Mouse (Mus musculus): ENCODE data around the gene Gng4. TPM values are rescaled to one million over a fixed set of nuclear protein-coding genes. Genes with fewer than 3 reads are reported as not detected.

Gene Gng4
- polyA plus RNA-seq (2012; rRNA removed), result 14.2 and 17.4 TPM in 2 replicates

- TF ChIP-seq POLR2A (IDR thresholded peaks at IDR 0.05; ENCODE audit: borderline replicate concordance, insufficient read depth, low read length) (no peak), CTCF (IDR thresholded peaks at IDR 0.05; ENCODE audit: borderline replicate concordance, insufficient read depth, low read depth, low read length) (no peak)
- Histone ChIP-seq H3K4me3 (replicated peaks; ENCODE audit: insufficient read depth, low read depth, low read length) (peak within 1 kb of the TSS; percentile 48), H3K27me3 (ENCODE audit: control insufficient read depth, insufficient read depth, low read length) (no peaks in the 10 kb centered on the region), H3K4me1 (ENCODE audit: control insufficient read depth, insufficient read depth, low read length) (no peaks in the 10 kb centered on the region), H3K27ac (ENCODE audit: insufficient read depth, low read length) (no peak within 1 kb of the TSS)
- WGBS, result 1% methylated on average over 42 of the region's 43 CpGs
- peak; percentile 32 to 38 for DNase-seq
These were observed at the start of gene Gng4 for GRCm38 (mm10) chr13:13783894-13784419. TSS of gene Gng4 (plus strand) at chr13:13784059.

DNA sequence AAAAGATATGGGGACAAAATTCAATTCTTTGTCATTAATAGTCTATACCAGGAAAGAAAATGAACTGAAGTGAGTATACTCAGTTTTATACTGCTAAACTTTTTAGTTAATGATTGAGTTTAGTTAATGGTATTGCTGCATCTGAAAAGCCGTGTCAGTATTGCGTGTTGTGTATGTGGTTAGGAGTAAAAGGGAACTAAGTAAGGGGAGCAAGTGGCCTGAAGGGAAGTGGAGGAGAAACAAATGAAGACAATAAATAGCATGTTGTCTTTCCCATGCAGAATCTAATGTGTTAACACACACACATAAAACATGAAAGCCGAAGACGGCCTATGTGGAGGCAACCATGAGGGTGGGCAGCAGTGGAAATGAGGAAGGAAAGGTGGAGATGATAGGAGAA is 44.6 kb upstream of the Gng4 start:
- H3K27me3 ChIP-seq (ENCODE audit: control insufficient read depth, insufficient read depth, low read length), result no peaks in the 10 kb centered on the region
- 96% methylated on average over 4 of the region's 4 CpGs for WGBS
- H3K4me1 ChIP-seq (ENCODE audit: control insufficient read depth, insufficient read depth, low read length), result no peaks in the 10 kb centered on the region
- no peak overlapping the region for H3K4me3 ChIP-seq (replicated peaks; ENCODE audit: insufficient read depth, low read depth, low read length)
- no peak overlapping the region for H3K27ac ChIP-seq (ENCODE audit: insufficient read depth, low read length)
- DNase-seq, result no peak
- no peak for TF ChIP-seq CTCF (IDR thresholded peaks at IDR 0.05; ENCODE audit: borderline replicate concordance, insufficient read depth, low read depth, low read length)
- no peak for TF ChIP-seq POLR2A (IDR thresholded peaks at IDR 0.05; ENCODE audit: borderline replicate concordance, insufficient read depth, low read length)

DNA sequence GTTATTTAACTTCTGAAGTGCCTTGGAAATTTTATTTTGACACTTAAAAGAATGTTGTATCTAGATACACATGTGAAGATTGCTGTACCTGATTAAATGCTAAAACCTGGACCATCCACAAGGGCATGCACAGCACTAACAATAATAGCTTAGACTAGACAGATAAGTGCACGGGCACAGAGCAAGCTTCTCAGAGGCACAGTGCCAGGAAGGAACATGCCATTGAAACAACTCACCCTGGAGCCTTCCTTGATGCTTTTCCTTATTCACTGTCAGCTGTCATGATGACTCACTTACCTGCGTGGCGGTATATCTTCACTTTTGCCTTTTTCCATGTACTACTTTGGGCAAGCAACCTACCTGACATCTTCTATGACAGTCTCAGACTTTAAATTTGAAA is 37.9 kb upstream of the Gng4 start:
- TF ChIP-seq POLR2A (IDR thresholded peaks at IDR 0.05; ENCODE audit: borderline replicate concordance, insufficient read depth, low read length) (no peak), CTCF (IDR thresholded peaks at IDR 0.05; ENCODE audit: borderline replicate concordance, insufficient read depth, low read depth, low read length) (no peak)
- Histone ChIP-seq H3K4me1 (ENCODE audit: control insufficient read depth, insufficient read depth, low read length) (no peaks in the 10 kb centered on the region), H3K27me3 (ENCODE audit: control insufficient read depth, insufficient read depth, low read length) (no peaks in the 10 kb centered on the region), H3K4me3 (replicated peaks; ENCODE audit: insufficient read depth, low read depth, low read length) (no peak overlapping the region), H3K27ac (ENCODE audit: insufficient read depth, low read length) (no peak overlapping the region)
- no peak for DNase-seq
- 73% methylated on average over 3 of the region's 3 CpGs for WGBS

DNA sequence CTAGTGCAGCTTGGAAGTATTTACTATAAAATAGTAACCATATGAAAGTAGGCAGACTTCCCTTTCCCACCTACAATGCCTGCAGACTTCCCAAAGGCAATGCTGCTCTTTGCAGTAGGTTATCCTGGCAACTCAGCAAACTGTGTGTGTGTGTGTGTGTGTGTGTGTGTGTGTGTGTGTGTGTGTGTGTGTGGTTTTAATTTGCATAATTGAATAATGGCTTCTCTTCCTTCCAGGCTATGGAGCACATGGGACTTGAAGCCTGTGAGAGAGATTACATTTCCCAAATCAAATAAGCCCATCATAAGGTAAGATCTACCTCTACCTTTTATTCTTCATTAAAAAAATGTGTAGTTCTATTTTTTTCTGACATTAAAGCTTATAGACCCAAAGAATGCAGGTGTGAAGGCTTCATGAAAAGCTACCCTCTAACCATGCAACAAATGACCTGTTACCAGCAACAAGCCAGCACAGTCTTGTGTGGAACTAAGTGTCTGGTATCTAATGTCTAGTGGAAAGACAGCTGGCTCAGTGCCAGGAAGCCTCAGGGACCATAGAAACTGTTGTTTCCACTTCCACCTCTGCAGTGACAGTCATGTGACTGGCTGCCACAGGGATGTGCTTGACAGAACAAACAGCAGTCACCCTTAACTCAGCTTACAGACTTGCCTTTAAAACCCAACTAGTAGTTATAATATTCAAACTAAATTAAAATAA is 7.9 kb upstream of the Gng4 start:
- Histone ChIP-seq H3K4me1 (ENCODE audit: control insufficient read depth, insufficient read depth, low read length) (no peaks in the 10 kb centered on the region), H3K27ac (ENCODE audit: insufficient read depth, low read length) (no peak overlapping the region), H3K27me3 (ENCODE audit: control insufficient read depth, insufficient read depth, low read length) (no peaks in the 10 kb centered on the region), H3K4me3 (replicated peaks; ENCODE audit: insufficient read depth, low read depth, low read length) (no peak overlapping the region)
- TF ChIP-seq POLR2A (IDR thresholded peaks at IDR 0.05; ENCODE audit: borderline replicate concordance, insufficient read depth, low read length), result no peak
- TF ChIP-seq CTCF (IDR thresholded peaks at IDR 0.05; ENCODE audit: borderline replicate concordance, insufficient read depth, low read depth, low read length), result no peak
- DNase-seq, result no peak

DNA sequence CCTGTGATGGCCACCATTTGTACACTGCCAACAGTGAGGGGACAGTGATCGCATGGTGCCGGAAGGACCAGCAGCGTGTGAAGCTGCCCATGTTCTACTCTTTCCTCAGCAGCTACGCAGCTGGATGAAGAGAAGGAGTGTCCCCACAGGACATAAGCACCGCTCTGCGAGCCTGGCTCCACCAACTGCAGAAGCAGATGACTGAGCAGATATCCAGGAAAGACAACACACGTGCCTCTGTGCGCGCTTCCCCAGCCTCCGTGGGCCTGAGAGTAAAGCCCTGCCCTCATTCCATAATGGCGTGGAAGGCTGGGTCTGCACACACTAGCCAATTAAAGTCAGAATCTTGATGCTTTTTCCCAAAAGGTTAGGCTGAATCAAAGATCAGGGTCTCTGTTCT is 6.8 kb upstream of the Gng4 start:
- Histone ChIP-seq H3K27me3 (ENCODE audit: control insufficient read depth, insufficient read depth, low read length) (no peaks in the 10 kb centered on the region), H3K27ac (ENCODE audit: insufficient read depth, low read length) (no peak overlapping the region), H3K4me3 (replicated peaks; ENCODE audit: insufficient read depth, low read depth, low read length) (no peak overlapping the region), H3K4me1 (ENCODE audit: control insufficient read depth, insufficient read depth, low read length) (no peaks in the 10 kb centered on the region)
- no peak for TF ChIP-seq POLR2A (IDR thresholded peaks at IDR 0.05; ENCODE audit: borderline replicate concordance, insufficient read depth, low read length)
- TF ChIP-seq CTCF (IDR thresholded peaks at IDR 0.05; ENCODE audit: borderline replicate concordance, insufficient read depth, low read depth, low read length), result no peak
- WGBS, result 88% methylated on average over 11 of the region's 11 CpGs
- no peak for DNase-seq

GRCm38 (mm10) chr13:13777696-13778095 is 6.2 kb upstream of the Gng4 start:
- Histone ChIP-seq H3K4me3 (replicated peaks; ENCODE audit: insufficient read depth, low read depth, low read length) (no peak overlapping the region), H3K27me3 (ENCODE audit: control insufficient read depth, insufficient read depth, low read length) (no peaks in the 10 kb centered on the region), H3K4me1 (ENCODE audit: control insufficient read depth, insufficient read depth, low read length) (no peaks in the 10 kb centered on the region), H3K27ac (ENCODE audit: insufficient read depth, low read length) (no peak overlapping the region)
- TF ChIP-seq CTCF (IDR thresholded peaks at IDR 0.05; ENCODE audit: borderline replicate concordance, insufficient read depth, low read depth, low read length) (no peak), POLR2A (IDR thresholded peaks at IDR 0.05; ENCODE audit: borderline replicate concordance, insufficient read depth, low read length) (no peak)
- WGBS, result 78% methylated on average over 8 of the region's 8 CpGs
- no peak for DNase-seq

GRCm38 (mm10) chr13:13778837-13779458 is 4.9 kb upstream of the Gng4 start:
- H3K27ac ChIP-seq (ENCODE audit: insufficient read depth, low read length), result no peak overlapping the region
- WGBS, result 65% methylated on average over 1 of the region's 1 CpGs
- TF ChIP-seq POLR2A (IDR thresholded peaks at IDR 0.05; ENCODE audit: borderline replicate concordance, insufficient read depth, low read length) (no peak), CTCF (IDR thresholded peaks at IDR 0.05; ENCODE audit: borderline replicate concordance, insufficient read depth, low read depth, low read length) (no peak)
- DNase-seq, result no peak
- no peaks in the 10 kb centered on the region for H3K4me1 ChIP-seq (ENCODE audit: control insufficient read depth, insufficient read depth, low read length)
- H3K4me3 ChIP-seq (replicated peaks; ENCODE audit: insufficient read depth, low read depth, low read length), result no peak overlapping the region
- H3K27me3 ChIP-seq (ENCODE audit: control insufficient read depth, insufficient read depth, low read length), result no peaks in the 10 kb centered on the region

DNA sequence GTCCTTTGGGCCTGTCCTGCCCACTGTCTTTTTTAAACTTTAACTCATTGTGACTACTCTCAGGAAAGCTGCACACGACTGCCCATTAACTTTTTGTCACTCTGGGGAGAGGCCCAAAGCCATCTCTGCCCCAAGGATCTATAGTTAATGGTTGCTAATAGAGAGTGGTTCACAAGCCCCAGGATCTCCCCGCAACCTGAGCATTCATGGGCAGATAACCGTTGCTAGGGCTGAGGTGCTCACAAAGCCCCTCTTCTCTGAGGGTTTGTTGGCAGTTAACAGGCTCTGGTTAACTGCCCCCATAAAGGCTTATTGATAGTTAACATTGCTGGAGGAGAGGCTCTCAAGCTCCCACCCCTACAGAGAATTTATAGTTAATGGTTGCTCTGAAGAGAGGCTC is 3.6 kb upstream of the Gng4 start:
- no peak for TF ChIP-seq CTCF (IDR thresholded peaks at IDR 0.05; ENCODE audit: borderline replicate concordance, insufficient read depth, low read depth, low read length)
- no peak for TF ChIP-seq POLR2A (IDR thresholded peaks at IDR 0.05; ENCODE audit: borderline replicate concordance, insufficient read depth, low read length)
- H3K27ac ChIP-seq (ENCODE audit: insufficient read depth, low read length), result no peak overlapping the region
- no peak for DNase-seq
- no peaks in the 10 kb centered on the region for H3K4me1 ChIP-seq (ENCODE audit: control insufficient read depth, insufficient read depth, low read length)
- WGBS, result 73% methylated on average over 3 of the region's 3 CpGs
- H3K4me3 ChIP-seq (replicated peaks; ENCODE audit: insufficient read depth, low read depth, low read length), result no peak overlapping the region
- no peaks in the 10 kb centered on the region for H3K27me3 ChIP-seq (ENCODE audit: control insufficient read depth, insufficient read depth, low read length)

All from cerebellum, adult 2 months (tissue).